Mouse (Mus musculus): Measurements from ENCODE around the gene Spast.
A peak's percentile ranks its signal among the peaks of the same experiment; 100 is the strongest.
"Not testable (repeated sequence)": the region's sequence is repeated elsewhere in the genome, so short reads cannot be mapped to it uniquely, and the experiment has no call there.

The Spast gene

GRCm38 (mm10) chr17:74338937-74339804 lies at the start of gene Spast:
Spast (plus strand) TSS chr17:74338987.
- peak; percentile 81 for DNase-seq (ENCODE audit: low read depth)

GRCm38 (mm10) chr17:74290198-74290597 lies 48.6 kb upstream of the Spast start:
- DNase-seq (ENCODE audit: low read depth) = no peak

- no peak for DNase-seq (ENCODE audit: low read depth)
Observed at GRCm38 (mm10) chr17:74290869-74291268, 47.9 kb upstream of the Spast start.

DNA sequence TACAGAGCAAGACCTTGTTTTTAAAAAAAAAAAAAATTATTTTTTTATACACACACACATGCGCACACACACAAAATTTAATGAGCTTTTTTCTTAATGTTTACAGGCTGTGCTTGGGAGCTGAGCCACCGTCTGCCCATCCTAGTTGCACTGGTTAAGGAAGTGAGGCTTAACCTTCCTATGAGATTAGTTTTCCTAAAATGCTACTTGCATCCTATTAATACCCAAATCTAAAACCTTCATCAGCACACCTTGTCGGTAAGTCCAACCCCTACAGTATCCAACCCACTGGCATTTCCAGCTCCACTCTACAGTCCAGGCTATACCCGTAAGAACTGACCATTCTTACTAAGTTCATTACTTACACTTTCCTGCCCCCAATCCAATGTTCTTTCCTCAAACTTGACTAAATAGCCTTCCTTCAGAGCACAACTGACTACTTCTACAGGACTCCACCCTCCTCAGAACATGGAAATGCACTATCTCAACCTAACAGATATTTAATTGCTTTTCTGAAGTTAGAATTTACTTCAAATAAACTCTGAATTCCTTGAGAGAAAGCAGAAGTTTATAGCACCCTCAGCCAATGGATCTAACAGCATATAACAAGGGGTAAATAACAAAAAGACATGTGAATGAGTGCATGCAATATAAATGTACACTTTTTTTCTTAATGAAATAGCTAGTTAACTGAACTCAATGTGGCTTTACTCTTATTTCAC lies 47.0 kb upstream of the Spast start:
- DNase-seq (ENCODE audit: low read depth) = no peak

- DNase-seq (ENCODE audit: low read depth) = peak; percentile 52
Observed at GRCm38 (mm10) chr17:74293687-74294425, 44.9 kb upstream of the Spast start.

- DNase-seq (ENCODE audit: low read depth) = peak; percentile 90
Observed at GRCm38 (mm10) chr17:74294426-74295025, 44.3 kb upstream of the Spast start.

GRCm38 (mm10) chr17:74295026-74295970 lies 43.5 kb upstream of the Spast start, which contains the start of gene Memo1:
Memo1 (minus strand) TSS chr17:74295521.
- peak; percentile 89 for DNase-seq (ENCODE audit: low read depth)

DNA sequence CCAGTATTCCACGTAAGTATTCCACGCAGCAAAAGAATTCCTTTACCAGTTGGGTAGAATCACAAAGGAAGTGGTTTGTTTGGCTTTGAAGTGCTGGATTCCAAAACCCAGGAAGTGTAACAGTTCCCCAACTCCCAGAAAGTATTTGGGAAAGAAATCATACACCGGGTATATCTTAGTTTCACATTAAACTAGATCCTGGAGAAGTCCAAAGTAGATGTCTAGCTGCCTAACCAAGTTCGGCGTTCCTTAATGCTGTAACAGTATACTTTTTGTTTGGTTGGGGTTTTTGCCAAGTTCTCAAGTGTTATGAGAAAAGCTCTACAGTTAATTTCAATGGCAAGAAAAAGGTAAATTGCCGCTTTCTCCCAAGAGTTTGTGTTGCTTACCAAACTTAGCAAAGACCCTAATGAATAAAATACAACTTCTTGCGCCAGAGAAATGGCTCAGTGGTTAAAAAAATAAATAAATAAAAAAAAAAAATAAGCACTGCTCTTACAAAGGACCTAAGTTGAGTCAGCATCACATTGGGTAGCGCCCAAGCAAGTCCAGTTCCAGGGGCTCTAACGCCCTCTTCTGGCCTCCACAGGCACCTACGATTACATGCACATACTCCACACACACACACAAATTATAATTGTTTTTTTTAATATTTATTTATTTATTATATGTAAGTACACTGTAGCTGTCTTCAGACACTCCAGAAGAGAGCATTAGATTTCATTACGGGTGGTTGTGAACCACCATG lies 42.5 kb upstream of the Spast start:
- peak; percentile 84 for DNase-seq (ENCODE audit: low read depth)

GRCm38 (mm10) chr17:74296991-74297390 lies 41.8 kb upstream of the Spast start:
- DNase-seq (ENCODE audit: low read depth) = not testable (repeated sequence)

GRCm38 (mm10) chr17:74300089-74300488 lies 38.7 kb upstream of the Spast start:
- DNase-seq (ENCODE audit: low read depth) = no peak

DNA sequence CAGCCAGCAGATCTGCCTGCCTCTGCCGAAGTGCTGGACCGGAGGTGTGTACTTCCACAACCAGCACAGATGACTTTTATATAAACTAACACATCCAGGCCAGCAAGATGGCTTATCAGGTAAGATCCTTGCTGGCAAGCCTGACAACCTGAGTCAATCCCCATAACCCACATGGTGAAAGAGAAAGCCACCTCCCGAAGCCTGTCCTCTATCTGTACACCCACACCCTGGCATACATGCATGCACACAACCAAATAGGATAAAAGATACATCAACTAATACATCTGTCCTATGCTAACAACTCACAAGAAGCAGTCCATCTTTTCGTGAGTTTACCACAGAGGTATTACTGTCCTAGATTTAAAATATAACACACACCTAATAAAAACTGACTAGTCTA lies 34.7 kb upstream of the Spast start:
- no peak for DNase-seq (ENCODE audit: low read depth)

- no peak for DNase-seq (ENCODE audit: low read depth)
Observed at GRCm38 (mm10) chr17:74305616-74306015, 33.2 kb upstream of the Spast start.

DNA sequence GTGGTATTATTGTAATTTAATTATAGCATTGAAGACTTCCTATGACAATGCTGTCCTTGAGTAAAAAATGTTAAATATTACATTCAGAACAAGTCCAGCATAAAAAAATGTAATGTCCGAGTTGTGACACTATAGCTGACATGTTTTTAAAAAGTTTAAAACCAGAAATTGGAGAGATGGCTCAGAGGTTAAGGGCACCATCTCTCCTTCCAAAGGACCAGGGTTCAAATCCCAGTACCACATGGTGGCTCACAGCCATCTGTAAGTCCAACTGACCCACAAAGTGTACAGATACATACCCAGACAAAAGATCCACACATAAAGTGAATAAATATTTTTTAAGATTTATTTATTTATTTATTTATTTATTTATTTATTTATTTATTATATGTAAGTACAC lies 32.8 kb upstream of the Spast start:
- no peak for DNase-seq (ENCODE audit: low read depth)

GRCm38 (mm10) chr17:74315445-74316308 lies 23.1 kb upstream of the Spast start:
- DNase-seq (ENCODE audit: low read depth) = no peak

DNA sequence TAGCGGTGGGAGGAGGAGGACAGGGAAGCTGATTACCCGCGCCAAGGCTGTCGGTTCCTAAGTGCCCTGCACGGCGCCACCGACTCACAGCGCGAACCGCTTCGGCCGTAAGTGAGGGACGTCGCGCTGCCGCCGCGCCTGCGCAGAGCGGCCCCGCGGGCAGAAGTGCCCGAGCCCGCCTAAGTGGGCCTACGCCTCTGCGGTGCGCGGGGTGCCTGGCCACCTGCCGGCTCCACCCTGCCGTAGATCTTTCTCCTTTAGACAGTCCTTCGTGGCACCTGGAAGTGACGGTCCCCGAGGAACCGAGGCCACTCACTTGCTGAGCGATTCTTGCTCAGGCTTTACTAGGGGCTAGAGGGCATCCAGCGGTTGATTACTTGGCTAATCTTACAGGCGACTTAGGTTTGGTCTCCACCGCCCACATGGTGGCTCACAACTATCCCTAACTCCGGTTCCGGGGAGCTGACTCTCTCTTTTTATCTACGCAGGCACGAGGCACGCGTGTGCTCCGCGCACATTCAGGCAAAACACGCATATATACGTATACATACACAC lies 22.4 kb upstream of the Spast start:
- DNase-seq (ENCODE audit: low read depth) = peak; percentile 93

GRCm38 (mm10) chr17:74318721-74319120 lies 20.1 kb upstream of the Spast start:
- DNase-seq (ENCODE audit: low read depth) = no peak

- DNase-seq (ENCODE audit: low read depth) = peak; percentile 65
Observed at GRCm38 (mm10) chr17:74322400-74323054, 16.3 kb upstream of the Spast start.

DNA sequence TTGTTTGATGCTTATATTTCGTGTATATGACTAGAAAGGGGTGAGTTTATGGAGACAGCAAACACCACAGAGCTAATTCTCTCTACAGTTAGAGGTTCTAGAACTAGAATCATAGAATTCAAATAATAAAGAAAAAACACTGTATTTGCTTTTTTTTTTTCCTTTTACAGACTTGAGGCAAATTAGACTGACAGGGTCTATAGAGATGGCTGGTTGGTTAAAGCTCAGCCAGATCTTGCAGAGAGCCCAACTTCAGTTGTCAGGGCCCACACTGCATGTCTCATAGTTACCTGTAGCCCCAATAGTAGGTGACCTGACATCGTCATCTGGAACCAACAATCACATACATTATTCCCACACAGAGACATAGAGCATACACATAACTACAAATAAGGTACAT lies 14.9 kb upstream of the Spast start, which contains the start of gene Dpy30:
Gene Dpy30, minus strand, starts transcription at position 101 of the 400 bp plus-strand sequence.
- no peak for DNase-seq (ENCODE audit: low read depth)
